Comparison of ENCODE assay signal across 9 mouse cellular contexts in genomic region chr10:13475121-13475520, GRCm38 (mm10). TPM values are rescaled to one million over a fixed set of nuclear protein-coding genes. Genes with fewer than 3 reads are reported as not detected.
A peak's percentile ranks its signal among the peaks of the same experiment; 100 is the strongest.
DNase-seq lines count a peak whose midpoint lies in the region; ATAC-seq and TF ChIP-seq lines count a peak whose summit lies in the region.
"Had no signal": no experiment of that assay in that cellular context is flagged by ENCODE, and none has a peak within 500 bp of the region (broad histone marks: within the 10 kb centered on the region; RNA-seq: fewer than 3 reads in every experiment).

No protein-coding gene starts in this region.

- H3K27me3 ChIP-seq in heart, embryonic 15.5 days, result peaks cover 11% of the 10 kb centered on the region; the same call in 1 of the 2 replicates
- H3K27me3 ChIP-seq in heart, adult 2 months (ENCODE audit: control insufficient read depth, insufficient read depth, low read length), result no peaks in the 10 kb centered on the region; the same call in 1 of the 2 replicates
- peaks cover 59% of the 10 kb centered on the region for H3K27me3 ChIP-seq in E14TG2a.4 (ENCODE audit: insufficient read depth, low read length)
- peaks cover 12% of the 10 kb centered on the region for H3K27me3 ChIP-seq in hindbrain, embryonic 16.5 days (replicated peaks; ENCODE audit: control insufficient read depth, insufficient read depth, low read length)
- H3K27me3 ChIP-seq in neural tube, embryonic 14.5 days (ENCODE audit: control insufficient read depth, insufficient read depth, low read length), result 0 out of 2 replicates have a peak, but pooled peaks cover 3% of the 10 kb centered on the region

- ATAC-seq in heart, embryonic 15.5 days (replicated peaks; ENCODE audit: insufficient number of reproducible peaks, insufficient read depth, low FRiP score, low read depth), result no peak
- no peak for ATAC-seq in hindbrain, embryonic 16.5 days
- ATAC-seq in neural tube, embryonic 14.5 days (ENCODE audit: low read depth), result no peak
- no peak for ATAC-seq in megakaryocyte progenitor cell, adult 5-6 weeks (replicated peaks; ENCODE audit: poor library complexity)

- H3K79me2 ChIP-seq in heart, adult 2 months (replicated peaks; ENCODE audit: control insufficient read depth, insufficient read depth, low read length), result no peaks in the 10 kb centered on the region

- peak overlapping the region; percentile 99 for H3K4me2 ChIP-seq in heart, embryonic 15.5 days
- peak overlapping the region; percentile 100 for H3K4me2 ChIP-seq in hindbrain, embryonic 16.5 days (ENCODE audit: low read length)
- peak overlapping the region; percentile 100; the same call in 1 of the 2 replicates for H3K4me2 ChIP-seq in neural tube, embryonic 14.5 days (ENCODE audit: low read depth, low read length)

- H3K36me3 ChIP-seq in heart, embryonic 15.5 days, result no peaks in the 10 kb centered on the region
- no peaks in the 10 kb centered on the region for H3K36me3 ChIP-seq in heart, adult 2 months (ENCODE audit: control insufficient read depth, insufficient read depth, low read length)
- no peaks in the 10 kb centered on the region for H3K36me3 ChIP-seq in E14TG2a.4 (ENCODE audit: insufficient read depth, low read length)
- no peaks in the 10 kb centered on the region for H3K36me3 ChIP-seq in hindbrain, embryonic 16.5 days (ENCODE audit: control insufficient read depth, insufficient read depth, low read length)
- H3K36me3 ChIP-seq in neural tube, embryonic 14.5 days (ENCODE audit: control insufficient read depth, insufficient read depth, low read length), result no peaks in the 10 kb centered on the region

- no peak overlapping the region for H3K9ac ChIP-seq in heart, embryonic 15.5 days
- H3K9ac ChIP-seq in heart, adult 2 months (ENCODE audit: low read depth, low read length), result no peak overlapping the region
- H3K9ac ChIP-seq in hindbrain, embryonic 16.5 days (ENCODE audit: low read depth, low read length), result no peak overlapping the region
- H3K9ac ChIP-seq in neural tube, embryonic 14.5 days (replicated peaks; ENCODE audit: low read depth, low read length), result no peak overlapping the region

- H3K27ac ChIP-seq in heart, embryonic 15.5 days, result no peak overlapping the region
- H3K27ac ChIP-seq in heart, adult 2 months, result no peak overlapping the region
- no peak overlapping the region for H3K27ac ChIP-seq in hindbrain, embryonic 16.5 days (ENCODE audit: low read depth, low read length)
- H3K27ac ChIP-seq in neural tube, embryonic 14.5 days (ENCODE audit: low read depth, low read length), result no peak overlapping the region
- H3K27ac ChIP-seq: macrophage had no signal

- H3K9me3 ChIP-seq in heart, embryonic 15.5 days (replicated peaks), result no peaks in the 10 kb centered on the region; the same call in 1 of the 2 replicates
- H3K9me3 ChIP-seq in E14TG2a.4 (ENCODE audit: low read length), result no peaks in the 10 kb centered on the region
- H3K9me3 ChIP-seq in hindbrain, embryonic 16.5 days (ENCODE audit: control insufficient read depth, low read length), result no peaks in the 10 kb centered on the region
- no peaks in the 10 kb centered on the region for H3K9me3 ChIP-seq in neural tube, embryonic 14.5 days (ENCODE audit: control insufficient read depth, low read length)

- no peak for TF ChIP-seq CTCF in heart, adult 2 months (IDR thresholded peaks at IDR 0.05)
- TF ChIP-seq CTCF in E14TG2a.4 (conservative IDR thresholded peaks at IDR 0.05; ENCODE audit: low read length), result no peak

- peak overlapping the region; percentile 82; the same call in 1 of the 2 replicates for H3K4me3 ChIP-seq in heart, embryonic 15.5 days
- H3K4me3 ChIP-seq in heart, adult 2 months, result no peak overlapping the region
- H3K4me3 ChIP-seq in E14TG2a.4 (replicated peaks; ENCODE audit: low read length), result peak overlapping the region; percentile 86; the same call in 1 of the 2 replicates
- H3K4me3 ChIP-seq in hindbrain, embryonic 16.5 days (ENCODE audit: low read length), result no peak overlapping the region
- H3K4me3 ChIP-seq in neural tube, embryonic 14.5 days (ENCODE audit: low read depth, low read length), result no peak overlapping the region

- H3K4me1 ChIP-seq in heart, embryonic 15.5 days (replicated peaks), result peaks cover 15% of the 10 kb centered on the region
- H3K4me1 ChIP-seq in heart, adult 2 months (ENCODE audit: control insufficient read depth, insufficient read depth, low read length), result no peaks in the 10 kb centered on the region
- H3K4me1 ChIP-seq in E14TG2a.4 (replicated peaks; ENCODE audit: low read depth, low read length), result peaks cover 23% of the 10 kb centered on the region
- H3K4me1 ChIP-seq in hindbrain, embryonic 16.5 days (ENCODE audit: control insufficient read depth, insufficient read depth, low read depth, low read length), result peaks cover 8% of the 10 kb centered on the region
- H3K4me1 ChIP-seq in neural tube, embryonic 14.5 days (ENCODE audit: control insufficient read depth, insufficient read depth, low read length), result peaks cover 7% of the 10 kb centered on the region; the same call in 1 of the 2 replicates

- intact Hi-C loops in heart, adult 2 months (cut with DNase I), result loop anchor here (2.0 kb wide), 1 partner anchor 28 kb away; no protein-coding TSS in a partner anchor
- intact Hi-C loops in gastrocnemius, postnatal 36 days (cut with DNase I), result no loop called here

- WGBS in heart, embryonic 15.5 days, result 33% methylated on average over 7 of the region's 7 CpGs
- 40% methylated on average over 7 of the region's 7 CpGs for WGBS in heart, adult 2 months
- 30% methylated on average over 7 of the region's 7 CpGs for WGBS in hindbrain, embryonic 16.5 days
- 31% methylated on average over 7 of the region's 7 CpGs for WGBS in neural tube, embryonic 14.5 days

- TF ChIP-seq POLR2A in heart, adult 2 months (IDR thresholded peaks at IDR 0.05; ENCODE audit: insufficient read depth, low read depth, low read length), result no peak

- no peak for TF ChIP-seq EP300 in heart, adult 2 months (IDR thresholded peaks at IDR 0.05; ENCODE audit: insufficient read depth, low read depth, low read length)

- no peak for DNase-seq in heart, adult 2 months
- DNase-seq in gastrocnemius, postnatal 36 days, result no peak
- DNase-seq in right cerebral cortex, postnatal 14 days, result no peak

RNA-seq across cellular contexts. Expression of gene Phactr2, which starts 0.9 kb away (rescaled TPM):
- 51.1 and 56.1 TPM in 2 replicates for polyA plus RNA-seq in heart, embryonic 15.5 days (2015; fragmentation: Nextera tagmentation; extraction: Ambion mirVana)
- 10 to 100 TPM; 47.7 to 49.3 TPM for total RNA-seq in heart, adult 2 months (2021)
- polyA plus RNA-seq in heart, adult 2 months (2012; rRNA removed), result 15.2 and 23.9 TPM in 2 replicates
- polyA plus RNA-seq in hindbrain, embryonic 16.5 days (2015; fragmentation: Nextera tagmentation; extraction: Ambion mirVana), result 6.7 and 9.0 TPM in 2 replicates
- polyA plus RNA-seq in neural tube, embryonic 14.5 days (2014; fragmentation: Nextera tagmentation; extraction: Ambion mirVana), result 7.5 and 11.3 TPM in 2 replicates
- 10 to 100 TPM; 13.1 to 15.5 TPM for total RNA-seq in gastrocnemius, postnatal 36 days (2021)
- 26.2 and 26.4 TPM in 2 replicates for total RNA-seq in megakaryocyte progenitor cell, adult 5-6 weeks (2015)
- 21.7 and 24.4 TPM in 2 replicates for total RNA-seq in megakaryocyte progenitor cell, adult 5-6 weeks (2017)

RNA-seq across cellular contexts. Expression of gene Fuca2, which starts 24.2 kb away (rescaled TPM):
- 78.9 and 82.5 TPM in 2 replicates for polyA plus RNA-seq in heart, embryonic 15.5 days (2015; fragmentation: Nextera tagmentation; extraction: Ambion mirVana)
- 100 to 1,000 TPM; 202 to 207 TPM for total RNA-seq in heart, adult 2 months (2021)
- polyA plus RNA-seq in heart, adult 2 months (2012; rRNA removed), result 86.2 and 164 TPM in 2 replicates
- 56.1 and 61.3 TPM in 2 replicates for polyA plus RNA-seq in hindbrain, embryonic 16.5 days (2015; fragmentation: Nextera tagmentation; extraction: Ambion mirVana)
- 46.3 and 47.5 TPM in 2 replicates for polyA plus RNA-seq in neural tube, embryonic 14.5 days (2014; fragmentation: Nextera tagmentation; extraction: Ambion mirVana)
- 10 to 100 TPM; 10.8 TPM for total RNA-seq in gastrocnemius, postnatal 36 days (2021)
- total RNA-seq in megakaryocyte progenitor cell, adult 5-6 weeks (2015), result 149 and 158 TPM in 2 replicates
- total RNA-seq in megakaryocyte progenitor cell, adult 5-6 weeks (2017), result 95.1 and 101 TPM in 2 replicates

Comparison
In these comparisons a context has a peak if more than half of its experiments do, and no peak if none do; other contexts are left out.
1. H3K4me3 ChIP-seq: peak in heart, embryonic 15.5 days (single experiment) and E14TG2a.4 (single experiment); none in heart, adult 2 months (single experiment), hindbrain, embryonic 16.5 days (single experiment) and neural tube, embryonic 14.5 days (single experiment).
2. Peak in every context shown above with its lines, with median percentiles within 50 percentile points of each other: H3K4me2 ChIP-seq.